Mouse (Mus musculus) lung, adult 2 months (tissue): ENCODE measurements around the gene Srgap2.

Source experiments
- CTCF ChIP-seq: fragments of 200-500 bp; IDR thresholded peaks from 2 replicates; pipeline ENCODE4 v1.5.1; 2011; ENCODE audit warnings: mild to moderate bottlenecking, low read length, control low read depth; ENCODE audit not compliant: insufficient read depth
- POLR2A ChIP-seq: fragments of 200-500 bp; IDR thresholded peaks from 2 replicates; pipeline ENCODE4 v1.6.1; 2011; ENCODE audit warnings: low read depth, mild to moderate bottlenecking, control low read depth, low read length, borderline replicate concordance; ENCODE audit errors: extremely low read depth

GRCm38 (mm10) chr1:131274725-131275539 lies 252.2 kb downstream of the Srgap2 start:
- TF ChIP-seq CTCF (no peak), POLR2A (no peak)
